Mouse (Mus musculus) stomach, embryonic 14.5 days (tissue): ENCODE results near the gene Alg14. TPM values are rescaled to one million over a fixed set of nuclear protein-coding genes. Genes with fewer than 3 reads are reported as not detected.

Experiments
- ATAC-seq: fragments of 200-750 bp; cut with Nextera tagmentation; 2 replicates; pipeline ENCODE4 v1.8.0; 2017; ENCODE audit warnings: low read depth, moderate TSS enrichment; ENCODE audit not compliant: insufficient number of reproducible peaks, insufficient read depth, low FRiP score
- H3K27ac ChIP-seq: fragments of 300-500 bp; sonication (generic); 2 replicates; pipeline ENCODE4 v1.5.1; 2014; ENCODE audit warnings: mild to moderate bottlenecking, low read length, moderate library complexity, mixed read lengths
- H3K27me3 ChIP-seq: fragments of 300-500 bp; sonication (generic); 2 replicates; pipeline ENCODE4 v1.6.1; 2014; ENCODE audit warnings: low read length, control low read depth, mixed read lengths; ENCODE audit not compliant: control insufficient read depth, insufficient read depth
- H3K36me3 ChIP-seq: fragments of 300-500 bp; sonication (generic); 2 replicates; pipeline ENCODE4 v1.6.1; 2014; ENCODE audit warnings: mild to moderate bottlenecking, control low read depth, low read length, moderate library complexity, mixed read lengths; ENCODE audit not compliant: control insufficient read depth, insufficient read depth
- H3K4me1 ChIP-seq: fragments of 300-500 bp; sonication (generic); 2 replicates; pipeline ENCODE4 v1.6.1; 2014; ENCODE audit warnings: low read length, control low read depth, mixed read lengths; ENCODE audit not compliant: control insufficient read depth, insufficient read depth
- H3K4me2 ChIP-seq: fragments of 300-500 bp; sonication (generic); replicated peaks from 2 replicates; pipeline ENCODE4 v1.6.1; 2014; ENCODE audit warnings: low read depth, low read length, control low read depth
- H3K4me3 ChIP-seq: fragments of 300-500 bp; sonication (generic); 2 replicates; pipeline ENCODE4 v1.5.1; 2014; ENCODE audit warnings: low read depth, low read length, control low read depth
- H3K9ac ChIP-seq: fragments of 300-500 bp; sonication (generic); replicated peaks from 2 replicates; pipeline ENCODE4 v1.6.1; 2014; ENCODE audit warnings: low read depth, mild to moderate bottlenecking, control low read depth, low read length, moderate library complexity, mixed read lengths
- H3K9me3 ChIP-seq: fragments of 300-500 bp; sonication (generic); 2 replicates; pipeline ENCODE4 v1.6.1; 2016; ENCODE audit warnings: low read depth, low read length, control low read depth; ENCODE audit not compliant: control insufficient read depth
- WGBS: fragments of 180-500 bp; shearing (Covaris S2); extraction: QIAGEN DNeasy Blood & Tissue Kit; methylation state at CpG from one replicate; pipeline ENCODE4 v1.1.7; 2014; 5-methylcytosine and 5-hydroxymethylcytosine counted together
- polyA plus RNA-seq: library from polyadenylated mRNA; unstranded; fragments of >200 nt; fragmentation: Nextera tagmentation; extraction: Ambion mirVana; gene quantifications from 2 replicates; pipeline ENCODE4 v1.2.1, GENCODE M21; 2014

Alg14 gene
- polyA plus RNA-seq, 1 experiment from 2014 or later, result 54.1 TPM

- Histone ChIP-seq H3K9me3 (no peaks in the 10 kb centered on the region), H3K9ac (no peak overlapping the region), H3K4me2 (no peak overlapping the region), H3K4me3 (no peak overlapping the region), H3K36me3 (no peaks in the 10 kb centered on the region), H3K27me3 (no peaks in the 10 kb centered on the region), H3K4me1 (0 out of 2 replicates have a peak, but pooled peaks cover 3% of the 10 kb centered on the region), H3K27ac (no peak overlapping the region)
- no peak for ATAC-seq
- 78% methylated on average over 5 of the region's 5 CpGs for WGBS
Observed at GRCm38 (mm10) chr3:121267283-121267682, 24.3 kb upstream of the Alg14 start.

- Histone ChIP-seq H3K4me2 (no peak overlapping the region), H3K9me3 (no peaks in the 10 kb centered on the region), H3K36me3 (no peaks in the 10 kb centered on the region), H3K27ac (no peak overlapping the region), H3K4me3 (no peak overlapping the region), H3K27me3 (no peaks in the 10 kb centered on the region), H3K9ac (no peak overlapping the region), H3K4me1 (no peaks in the 10 kb centered on the region)
- no peak for ATAC-seq
- 80% methylated on average over 2 of the region's 2 CpGs for WGBS
Observed at GRCm38 (mm10) chr3:121272577-121272976, 19.0 kb upstream of the Alg14 start.

DNA sequence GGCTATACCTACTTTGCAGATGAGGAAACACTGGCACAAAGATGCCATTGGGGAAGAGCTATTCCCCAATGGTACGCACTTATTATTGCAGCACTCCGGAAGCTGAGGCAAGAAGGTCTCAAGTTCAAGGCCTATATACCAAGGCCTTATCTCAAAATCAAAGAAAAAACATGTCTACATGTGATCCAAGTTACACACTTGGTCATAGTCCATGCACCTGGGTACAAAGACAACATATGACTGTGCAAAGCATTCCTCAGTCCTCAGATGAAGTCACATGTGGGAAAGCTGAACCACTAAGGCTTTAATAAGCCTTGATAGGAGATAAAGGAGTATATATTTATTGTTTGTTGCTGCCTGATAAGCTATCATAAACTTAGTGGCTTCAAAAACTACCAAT is 17.6 kb upstream of the Alg14 start:
- Histone ChIP-seq H3K4me1 (no peaks in the 10 kb centered on the region), H3K9ac (no peak overlapping the region), H3K9me3 (no peaks in the 10 kb centered on the region), H3K27ac (no peak overlapping the region), H3K27me3 (no peaks in the 10 kb centered on the region), H3K36me3 (no peaks in the 10 kb centered on the region), H3K4me2 (no peak overlapping the region), H3K4me3 (no peak overlapping the region)
- no peak for ATAC-seq
- 94% methylated on average over 2 of the region's 2 CpGs for WGBS

DNA sequence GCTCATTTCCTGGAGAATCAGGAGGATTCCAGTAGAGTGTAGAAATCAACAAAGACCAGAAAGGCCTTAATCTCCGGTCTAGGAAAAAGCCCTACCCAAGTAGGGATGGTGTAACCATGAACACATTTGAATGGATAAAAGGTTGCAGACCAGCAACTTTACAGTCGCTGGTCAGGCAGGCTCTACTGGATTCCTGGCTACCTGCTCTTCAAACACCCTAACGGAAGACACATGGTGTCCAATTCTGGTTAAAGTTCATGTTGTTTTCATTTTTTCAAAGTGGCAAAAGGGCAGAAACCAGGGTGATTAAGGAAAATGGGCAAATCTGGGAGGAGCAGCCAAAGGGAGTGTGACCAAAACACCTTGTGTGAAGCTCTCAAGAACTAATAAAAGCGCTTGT is 14.6 kb upstream of the Alg14 start:
- no peak for ATAC-seq
- Histone ChIP-seq H3K27me3 (no peaks in the 10 kb centered on the region), H3K36me3 (no peaks in the 10 kb centered on the region), H3K4me1 (no peaks in the 10 kb centered on the region), H3K9ac (no peak overlapping the region), H3K4me3 (no peak overlapping the region), H3K27ac (no peak overlapping the region), H3K9me3 (no peaks in the 10 kb centered on the region), H3K4me2 (no peak overlapping the region)
- 67% methylated on average over 4 of the region's 4 CpGs for WGBS

DNA sequence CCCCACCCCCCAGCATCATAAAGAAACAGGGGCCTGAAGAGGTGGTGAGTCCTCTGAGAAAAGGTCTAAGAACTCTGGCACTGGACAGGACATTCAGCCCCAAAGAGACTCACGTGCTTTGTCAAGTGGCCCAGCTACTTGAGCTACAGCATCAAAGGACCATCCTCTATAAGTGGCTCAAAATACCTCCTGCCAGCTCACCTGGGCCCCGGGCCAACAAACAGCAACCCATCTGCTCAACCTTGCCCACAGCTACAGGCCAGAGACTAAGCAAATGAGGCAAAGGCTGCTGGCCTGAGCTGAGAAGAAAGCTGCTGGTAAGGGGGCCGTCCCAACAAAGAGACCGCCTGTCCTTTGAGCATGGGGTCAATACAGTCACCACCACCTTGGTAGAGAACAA is 14.0 kb upstream of the Alg14 start:
- no peaks in the 10 kb centered on the region for H3K27me3 ChIP-seq

GRCm38 (mm10) chr3:121279679-121280078 is 11.9 kb upstream of the Alg14 start:
- ATAC-seq, result no peak
- H3K27me3 ChIP-seq, result no peaks in the 10 kb centered on the region
- H3K4me3 ChIP-seq, result no peak overlapping the region

More for the DNA sequence above, 14.0 kb upstream of the Alg14 start:
- H3K4me3 ChIP-seq, result no peak overlapping the region
- H3K4me2 ChIP-seq, result no peak overlapping the region
- no peaks in the 10 kb centered on the region for H3K36me3 ChIP-seq
- H3K9me3 ChIP-seq, result no peaks in the 10 kb centered on the region
- H3K4me1 ChIP-seq, result no peaks in the 10 kb centered on the region
- no peak overlapping the region for H3K27ac ChIP-seq
- ATAC-seq, result no peak
- H3K9ac ChIP-seq, result no peak overlapping the region
- WGBS, result 92% methylated on average over 4 of the region's 4 CpGs

DNA sequence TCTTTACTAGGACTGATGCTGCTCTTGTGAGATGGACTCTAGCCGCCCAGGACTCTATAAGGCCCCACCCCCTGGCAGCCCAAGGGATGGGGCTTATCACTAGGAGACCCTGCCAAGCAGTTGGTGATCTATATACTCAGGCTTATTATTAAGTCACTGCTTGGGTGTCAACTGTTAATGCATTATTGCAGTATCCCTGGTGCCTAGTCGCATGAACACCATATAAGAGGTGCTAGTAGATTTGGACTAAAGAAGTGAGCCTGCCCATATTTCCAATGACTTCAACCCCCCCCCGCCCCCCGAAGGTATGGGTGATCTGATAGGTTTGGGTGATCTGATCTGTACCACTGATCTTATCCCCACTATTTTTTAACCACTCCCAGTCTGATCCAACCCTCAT is 8.6 kb upstream of the Alg14 start, which contains the start of gene Tmem56:
Tmem56 (minus strand) TSS at position 101 of the 400 bp plus-strand sequence.
- H3K9me3 ChIP-seq, result no peaks in the 10 kb centered on the region

More at GRCm38 (mm10) chr3:121279679-121280078, 11.9 kb upstream of the Alg14 start:
- H3K36me3 ChIP-seq, result no peaks in the 10 kb centered on the region
- no peaks in the 10 kb centered on the region for H3K9me3 ChIP-seq
- no peak overlapping the region for H3K4me2 ChIP-seq
- WGBS, result 89% methylated on average over 14 of the region's 14 CpGs
- H3K4me1 ChIP-seq, result no peaks in the 10 kb centered on the region
- no peak overlapping the region for H3K9ac ChIP-seq
- H3K27ac ChIP-seq, result no peak overlapping the region

GRCm38 (mm10) chr3:121285219-121285618 is 6.4 kb upstream of the Alg14 start:
- H3K4me1 ChIP-seq, result no peaks in the 10 kb centered on the region
- no peak overlapping the region for H3K4me2 ChIP-seq
- no peak overlapping the region for H3K4me3 ChIP-seq
- 88% methylated on average over 6 of the region's 6 CpGs for WGBS
- no peaks in the 10 kb centered on the region for H3K27me3 ChIP-seq
- no peak overlapping the region for H3K27ac ChIP-seq
- H3K36me3 ChIP-seq, result no peaks in the 10 kb centered on the region
- no peak overlapping the region for H3K9ac ChIP-seq
- ATAC-seq, result no peak
- H3K9me3 ChIP-seq, result no peaks in the 10 kb centered on the region

More for the DNA sequence above, 8.6 kb upstream of the Alg14 start, which contains the start of gene Tmem56:
- WGBS, result 74% methylated on average over 4 of the region's 4 CpGs
- no peaks in the 10 kb centered on the region for H3K4me1 ChIP-seq
- no peak within 1 kb of the TSS for H3K9ac ChIP-seq
- ATAC-seq, result no peak
- no peak within 1 kb of the TSS for H3K27ac ChIP-seq
- no peak within 1 kb of the TSS for H3K4me3 ChIP-seq
- H3K4me2 ChIP-seq, result no peak within 1 kb of the TSS
- H3K27me3 ChIP-seq, result no peaks in the 10 kb centered on the region
- no peaks in the 10 kb centered on the region for H3K36me3 ChIP-seq

- 92% methylated on average over 2 of the region's 2 CpGs for WGBS
- Histone ChIP-seq H3K27ac (no peak overlapping the region), H3K9ac (no peak overlapping the region), H3K9me3 (no peaks in the 10 kb centered on the region), H3K4me1 (no peaks in the 10 kb centered on the region), H3K27me3 (no peaks in the 10 kb centered on the region), H3K4me2 (no peak overlapping the region), H3K36me3 (no peaks in the 10 kb centered on the region), H3K4me3 (no peak overlapping the region)
- ATAC-seq, result no peak
Observed at GRCm38 (mm10) chr3:121287151-121287550, 4.4 kb upstream of the Alg14 start.
